Mouse (Mus musculus) megakaryocyte, embryonic 14.5 days (primary cell): Measurements from ENCODE around the gene Ptp4a2.

Experiments used
- FLI1 ChIP-seq: IDR thresholded peaks from 2 replicates; pipeline ENCODE4 v1.6.1; 2012; ENCODE audit warnings: low read length, inconsistent platforms, mixed read lengths
- GATA1 ChIP-seq: IDR thresholded peaks from 3 replicates; pipeline ENCODE4 v1.6.1; 2012; ENCODE audit warnings: mixed read lengths, low read length, inconsistent platforms, borderline replicate concordance

DNA sequence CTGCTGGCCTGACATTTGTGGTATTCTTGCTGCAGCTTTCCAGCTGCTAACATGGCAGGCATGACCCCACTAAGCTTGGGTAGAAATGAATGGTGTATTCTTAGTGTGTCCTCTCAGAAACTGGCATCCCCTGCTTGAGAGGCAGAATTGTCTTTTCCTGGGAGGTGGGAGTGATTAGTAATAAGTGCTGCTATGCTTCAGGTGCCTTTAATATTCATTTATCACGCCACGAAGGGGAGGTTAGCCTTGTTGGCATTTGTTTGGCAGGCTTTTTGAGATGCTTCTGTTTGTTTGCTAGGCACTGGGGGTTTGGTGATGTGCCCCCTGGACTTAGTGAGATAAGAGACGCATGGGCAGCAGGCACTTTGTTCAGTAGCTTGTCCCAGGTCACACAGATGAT lies 11.3 kb downstream of the Ptp4a2 start:
- TF ChIP-seq GATA1 = no peak
- TF ChIP-seq FLI1 = no peak
